Mouse (Mus musculus): ENCODE data around the gene Hdac9. TPM values are rescaled to one million over a fixed set of nuclear protein-coding genes. Genes with fewer than 3 reads are reported as not detected.

The Hdac9 gene
- total RNA-seq, 2 experiments from 2014 or later = 0.94 to 1.7 TPM

DNA sequence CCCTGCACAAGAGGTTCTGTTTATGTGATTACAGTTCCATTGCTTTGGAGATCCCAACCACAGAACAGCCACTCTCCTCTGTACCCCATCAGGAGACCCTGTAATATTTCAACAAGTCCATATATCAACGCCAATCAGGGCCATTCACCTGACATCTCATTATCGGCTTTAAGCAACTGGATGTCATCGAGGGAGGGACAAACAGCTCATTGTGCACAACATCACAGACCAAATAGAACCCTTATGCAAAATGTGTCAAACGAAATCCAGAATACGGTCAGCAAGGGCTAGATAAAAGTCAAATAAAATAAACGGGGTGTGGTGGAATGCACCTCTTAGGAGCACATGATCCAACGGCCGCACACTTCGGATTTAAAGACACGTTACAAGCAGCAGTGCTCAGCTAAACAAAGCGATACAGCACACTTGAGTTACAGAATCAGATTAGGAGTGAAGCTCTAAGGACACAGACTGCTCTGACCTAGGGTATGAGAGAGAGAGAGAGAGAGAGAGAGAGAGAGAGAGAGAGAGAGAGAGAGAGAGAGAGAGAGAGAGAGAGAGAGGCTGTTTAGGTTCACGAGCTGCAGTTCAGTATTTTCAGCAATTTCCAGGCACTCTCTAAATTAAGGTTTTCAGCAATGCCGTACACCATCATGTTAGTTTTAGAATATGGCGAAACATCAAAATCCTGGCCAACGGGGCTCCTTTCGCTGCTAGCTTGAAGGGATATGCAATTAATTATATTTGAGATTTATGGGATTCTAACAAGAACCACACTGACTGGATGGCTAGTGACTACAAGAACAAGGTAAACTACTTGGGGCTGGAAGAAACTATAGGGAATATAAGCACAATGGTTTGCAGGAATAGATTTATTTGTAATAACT lies 279.4 kb downstream of the Hdac9 start:
- no peak for ATAC-seq (replicated peaks; ENCODE audit: low FRiP score, poor library complexity, severe bottlenecking)

GRCm38 (mm10) chr12:34619101-34619500 lies 297.8 kb downstream of the Hdac9 start:
- no peak for ATAC-seq (replicated peaks; ENCODE audit: low FRiP score, poor library complexity, severe bottlenecking)

- no peak for ATAC-seq (replicated peaks; ENCODE audit: low FRiP score, poor library complexity, severe bottlenecking)
Measured at GRCm38 (mm10) chr12:34618321-34618720, 298.6 kb downstream of the Hdac9 start.

DNA sequence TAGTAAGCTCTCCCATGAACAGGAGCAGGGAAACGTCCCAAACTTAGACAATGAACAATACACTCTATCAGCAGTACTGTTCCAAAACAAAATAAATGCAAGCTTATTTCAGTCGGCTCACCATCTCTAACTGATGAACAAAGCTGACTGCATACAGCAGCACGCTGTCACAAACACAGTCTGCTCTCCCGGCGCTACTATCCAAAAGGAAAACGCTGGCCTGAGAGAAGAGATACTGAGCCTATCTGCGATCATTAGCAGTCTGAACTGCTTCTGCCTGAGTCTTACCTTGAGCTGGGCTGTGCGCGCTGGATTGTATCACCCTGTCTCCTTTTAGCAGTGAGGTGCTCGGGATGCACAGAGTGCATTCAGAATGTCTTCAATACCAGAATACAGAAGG lies 299.1 kb downstream of the Hdac9 start:
- ATAC-seq (replicated peaks; ENCODE audit: low FRiP score, poor library complexity, severe bottlenecking) = no peak

DNA sequence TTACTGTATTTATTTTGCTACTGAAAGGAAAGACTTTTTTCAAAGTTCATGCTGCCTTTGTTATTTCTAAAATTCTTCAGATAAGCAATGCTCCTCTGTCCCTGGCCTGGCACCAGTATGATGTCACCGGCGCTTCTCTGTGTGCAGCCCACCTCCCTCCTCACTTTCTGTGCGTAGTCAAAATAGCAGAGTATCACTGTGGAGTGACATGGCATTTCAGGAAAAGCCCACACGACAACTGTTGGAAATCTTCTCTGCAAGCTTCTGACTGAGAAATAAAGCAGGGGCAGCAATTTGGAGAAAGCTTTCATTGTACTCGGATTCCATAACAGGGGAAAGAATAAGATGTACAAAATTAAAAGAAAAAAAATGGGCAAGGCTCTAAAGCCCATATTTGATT lies 302.1 kb downstream of the Hdac9 start:
- no peak for ATAC-seq (replicated peaks; ENCODE audit: low FRiP score, poor library complexity, severe bottlenecking)

GRCm38 (mm10) chr12:34612511-34612910 lies 304.4 kb downstream of the Hdac9 start:
- ATAC-seq (replicated peaks; ENCODE audit: low FRiP score, poor library complexity, severe bottlenecking) = no peak

DNA sequence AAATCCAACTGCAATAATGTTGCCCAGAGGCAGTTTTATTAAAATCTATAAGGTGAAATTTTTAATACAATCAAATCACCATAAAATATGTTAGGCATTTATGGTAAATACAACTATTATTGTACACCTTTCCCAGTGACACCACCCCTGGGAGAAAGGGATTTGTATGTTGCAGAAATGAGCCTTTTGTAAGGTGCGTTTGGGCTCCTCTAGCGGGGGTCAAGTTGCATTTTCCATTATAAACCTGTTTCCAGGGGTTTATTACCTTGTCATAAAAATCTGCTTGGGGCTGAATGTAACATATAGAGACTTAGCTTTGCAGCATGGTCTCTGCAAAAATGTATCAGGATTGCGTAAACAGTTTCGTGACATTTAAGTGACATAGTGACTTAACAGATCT lies 312.4 kb downstream of the Hdac9 start:
- no peak for ATAC-seq (replicated peaks; ENCODE audit: low FRiP score, poor library complexity, severe bottlenecking)

DNA sequence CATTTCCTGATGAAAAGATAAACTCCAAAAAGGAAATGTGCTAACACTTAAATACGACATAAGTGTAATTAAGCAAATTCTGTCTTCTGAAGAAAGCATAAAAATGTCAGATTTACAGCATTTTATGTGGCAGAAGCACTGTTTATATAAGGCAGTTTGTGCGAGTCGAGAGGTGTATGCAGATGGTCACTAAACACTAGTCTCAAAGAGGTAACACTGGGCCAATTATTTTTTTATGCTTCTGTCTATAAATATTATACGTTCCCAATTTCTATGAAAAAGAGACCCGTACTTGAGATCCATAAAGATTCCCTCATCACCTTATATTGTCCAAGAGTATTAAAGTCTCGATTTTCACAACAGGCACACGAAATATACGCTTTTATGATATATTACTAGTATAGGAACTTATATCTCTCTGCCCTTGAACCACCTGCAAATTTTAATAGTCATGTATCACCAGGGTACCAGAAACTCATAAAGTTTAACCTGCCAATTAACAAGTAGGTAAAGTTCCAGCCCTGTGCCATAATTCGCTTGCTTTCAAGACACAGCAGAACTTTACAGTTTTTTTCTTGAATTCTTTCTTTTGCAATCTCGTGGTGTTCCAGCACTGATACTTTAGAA lies 322.6 kb downstream of the Hdac9 start:
- no peak for ATAC-seq (replicated peaks; ENCODE audit: low FRiP score, poor library complexity, severe bottlenecking)

DNA sequence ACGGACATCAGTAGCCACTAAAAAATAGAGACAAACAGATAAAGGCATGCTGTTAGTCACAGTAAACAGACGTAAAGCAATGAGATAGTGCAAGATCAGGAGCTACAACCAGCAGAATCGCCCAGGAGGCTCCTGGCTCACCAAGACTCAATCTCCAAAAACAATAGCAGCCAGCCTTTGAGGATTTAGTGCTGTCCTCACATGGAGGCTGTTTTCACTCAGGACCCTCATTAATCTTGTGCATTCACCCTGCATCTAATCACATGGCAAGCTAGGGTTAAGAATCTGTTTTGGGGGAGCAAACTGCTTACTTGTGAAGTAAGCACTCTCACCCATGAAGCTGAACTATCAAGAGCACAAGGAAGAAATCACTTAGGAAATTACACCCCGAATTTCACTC lies 329.7 kb downstream of the Hdac9 start:
- no peak for ATAC-seq (replicated peaks; ENCODE audit: low FRiP score, poor library complexity, severe bottlenecking)

- ATAC-seq (replicated peaks; ENCODE audit: low FRiP score, poor library complexity, severe bottlenecking) = no peak
Measured at GRCm38 (mm10) chr12:34582522-34582921, 334.4 kb downstream of the Hdac9 start.

DNA sequence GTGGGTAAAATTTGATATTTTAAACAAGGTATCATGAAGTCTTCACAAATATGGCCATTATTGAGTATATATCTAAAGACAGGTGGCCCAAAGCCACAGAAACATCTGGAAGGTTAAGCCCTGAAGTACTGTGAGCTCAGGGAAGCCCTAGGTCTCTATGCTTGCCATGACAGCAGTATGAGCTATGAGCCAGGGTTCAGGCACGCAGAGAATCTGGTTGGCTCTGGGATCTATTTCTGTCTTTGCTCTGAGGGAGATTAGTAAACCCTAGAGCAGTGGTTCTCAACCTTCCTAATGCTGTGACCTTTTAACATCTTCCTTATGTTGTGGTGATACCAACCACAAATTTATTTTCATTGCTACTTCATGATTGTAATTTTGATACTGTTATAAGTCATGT lies 337.7 kb downstream of the Hdac9 start:
- no peak for ATAC-seq (replicated peaks; ENCODE audit: low FRiP score, poor library complexity, severe bottlenecking)

GRCm38 (mm10) chr12:34571069-34571468 lies 345.8 kb downstream of the Hdac9 start:
- no peak for ATAC-seq (replicated peaks; ENCODE audit: low FRiP score, poor library complexity, severe bottlenecking)

DNA sequence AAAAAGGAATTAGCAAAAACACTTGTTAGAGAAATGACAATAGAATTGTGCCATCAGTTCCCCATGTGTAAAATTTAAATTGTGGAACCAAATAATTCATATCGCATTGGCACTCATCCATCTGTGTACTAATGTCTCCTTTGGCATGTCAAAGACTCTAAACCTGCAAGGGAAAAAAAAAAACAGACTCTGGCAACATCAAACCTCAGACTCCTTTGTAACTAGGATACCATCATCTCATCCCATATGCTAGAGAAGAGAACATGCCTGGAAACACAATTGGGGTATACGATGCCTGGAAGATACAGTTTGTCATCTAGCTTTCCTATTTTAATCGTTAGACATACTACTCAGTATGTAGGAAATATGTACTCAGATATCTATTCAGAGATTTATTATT lies 347.4 kb downstream of the Hdac9 start:
- no peak for ATAC-seq (replicated peaks; ENCODE audit: low FRiP score, poor library complexity, severe bottlenecking)

DNA sequence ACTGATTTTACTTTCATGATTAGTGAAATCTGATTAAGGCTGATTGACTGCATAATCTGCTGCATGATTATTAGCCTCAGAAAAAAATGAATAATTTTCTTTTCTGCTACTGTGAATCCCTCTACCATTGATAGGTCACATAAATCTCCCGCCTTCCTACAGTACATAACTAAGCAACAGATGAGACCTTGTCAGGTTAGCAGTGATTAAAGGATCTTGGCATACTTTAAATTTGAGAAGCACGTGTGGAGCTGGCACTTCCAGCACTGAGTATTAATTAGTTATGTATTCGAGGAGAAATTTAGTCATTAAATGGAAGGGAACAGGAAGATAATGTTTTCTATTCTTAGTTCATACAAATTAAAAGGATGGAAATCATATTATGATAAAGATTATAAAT lies 347.8 kb downstream of the Hdac9 start:
- ATAC-seq (replicated peaks; ENCODE audit: low FRiP score, poor library complexity, severe bottlenecking) = no peak

DNA sequence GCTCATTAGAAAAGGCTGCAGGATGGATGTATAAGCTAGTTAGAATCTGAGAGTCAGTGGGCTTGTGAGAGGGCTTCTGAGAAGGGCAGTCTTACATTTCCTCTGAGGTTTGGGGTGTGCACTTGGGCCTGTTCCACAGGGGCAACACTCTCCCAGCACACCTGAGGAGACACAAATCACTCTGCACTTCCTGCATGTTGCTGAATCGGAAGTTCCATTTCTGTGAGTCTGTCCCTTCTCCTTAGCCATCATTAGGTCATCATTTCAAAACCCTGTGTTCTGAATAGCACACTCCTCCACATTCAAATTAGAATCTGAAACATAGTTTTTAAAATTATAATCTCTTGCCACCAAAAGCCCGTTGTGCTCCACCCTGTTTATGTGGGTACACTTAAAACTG lies 354.6 kb downstream of the Hdac9 start:
- ATAC-seq (replicated peaks; ENCODE audit: low FRiP score, poor library complexity, severe bottlenecking) = no peak

DNA sequence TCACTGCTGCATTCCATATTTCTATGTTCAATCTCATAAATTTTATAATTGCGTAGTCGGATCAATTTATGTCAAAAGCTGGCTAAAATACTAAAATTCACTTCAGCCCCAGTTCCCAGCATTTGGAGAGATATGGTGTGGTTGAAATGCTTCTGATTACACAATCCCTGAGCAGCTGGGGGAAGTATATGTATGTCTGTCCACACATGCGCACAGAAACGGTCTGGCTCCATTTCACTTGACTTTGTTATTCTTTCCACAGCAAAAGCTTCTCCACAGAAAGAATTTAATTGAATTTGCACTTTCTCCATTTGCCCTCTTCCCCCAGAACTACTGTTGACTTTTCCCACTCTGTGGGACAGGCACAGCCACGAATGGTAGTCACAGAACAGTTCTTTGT lies 357.9 kb downstream of the Hdac9 start:
- ATAC-seq (replicated peaks; ENCODE audit: low FRiP score, poor library complexity, severe bottlenecking) = no peak

GRCm38 (mm10) chr12:34554803-34555202 lies 362.1 kb downstream of the Hdac9 start:
- ATAC-seq (replicated peaks; ENCODE audit: low FRiP score, poor library complexity, severe bottlenecking) = no peak

- ATAC-seq (replicated peaks; ENCODE audit: low FRiP score, poor library complexity, severe bottlenecking) = no peak
Measured at GRCm38 (mm10) chr12:34550268-34550667, 366.6 kb downstream of the Hdac9 start.

- ATAC-seq (replicated peaks; ENCODE audit: low FRiP score, poor library complexity, severe bottlenecking) = no peak
Measured at GRCm38 (mm10) chr12:34529165-34529545, 387.7 kb downstream of the Hdac9 start.

- ATAC-seq (replicated peaks; ENCODE audit: low FRiP score, poor library complexity, severe bottlenecking) = no peak
Measured at GRCm38 (mm10) chr12:34528201-34529164, 388.4 kb downstream of the Hdac9 start.

Measured in erythroblast, adult 5-6 weeks (primary cell).